Mouse (Mus musculus) adrenal gland, adult 2 months (tissue): ENCODE results near the gene Rad23b. TPM values are rescaled to one million over a fixed set of nuclear protein-coding genes. Genes with fewer than 3 reads are reported as not detected.

Source experiments
- polyA plus RNA-seq: library from polyadenylated mRNA; depleted of rRNA; stranded (reverse); fragments of >200 nt; gene quantifications from 2 replicates; pipeline ENCODE4 v1.2.3, GENCODE M21; 2012; rRNA removed
- total RNA-seq, 2 experiments: library from RNA; stranded (reverse); gene quantifications; 2 replicates each; pipeline ENCODE4 v1.2.3; 2021

Gene Rad23b
- total and polyA plus RNA-seq, 3 experiments, result 129 to 314 (median 174) TPM

Other genes with a start within 250 kb of the Rad23b start
- 10 to 100 TPM; 15.4 to 19.3 TPM for gene Klf4, start 182.4 kb downstream of the Rad23b start, total RNA-seq
- 20.0 and 28.0 TPM in 2 replicates for gene Klf4, start 182.4 kb downstream of the Rad23b start, polyA plus RNA-seq